Mouse (Mus musculus) forebrain, postnatal 0 days (tissue): ENCODE measurements around the gene Gdf9. TPM values are rescaled to one million over a fixed set of nuclear protein-coding genes. Genes with fewer than 3 reads are reported as not detected.
A peak's percentile ranks its signal among the peaks of the same experiment; 100 is the strongest.

Source experiments
- ATAC-seq: fragments of 200-750 bp; cut with Nextera tagmentation; 2 replicates; pipeline ENCODE4 v1.8.0; 2017; ENCODE audit warnings: mild to moderate bottlenecking, moderate library complexity
- DNase-seq: peaks from one replicate; pipeline ENCODE4 v3.0.0-alpha.2; 2015
- H3K27ac ChIP-seq: fragments of 300-500 bp; sonication (generic); 2 replicates; pipeline ENCODE4 v1.5.1; 2014; ENCODE audit warnings: low read depth, mild to moderate bottlenecking, antibody characterized with exemption, low read length, moderate library complexity, mixed read lengths
- H3K27me3 ChIP-seq: fragments of 300-500 bp; sonication (generic); 2 replicates; pipeline ENCODE4 v1.6.1; 2014; ENCODE audit warnings: mild to moderate bottlenecking, low read length, mixed read lengths; ENCODE audit not compliant: insufficient read depth
- H3K36me3 ChIP-seq: fragments of 300-500 bp; sonication (generic); 2 replicates; pipeline ENCODE4 v1.6.1; 2014; ENCODE audit warnings: mild to moderate bottlenecking, moderate library complexity; ENCODE audit not compliant: insufficient read depth
- H3K4me1 ChIP-seq: fragments of 300-500 bp; sonication (generic); 2 replicates; pipeline ENCODE4 v1.6.1; 2014; ENCODE audit warnings: antibody characterized with exemption; ENCODE audit not compliant: insufficient read depth
- H3K4me2 ChIP-seq: fragments of 300-500 bp; sonication (generic); 2 replicates; pipeline ENCODE4 v1.6.1; 2014; ENCODE audit warnings: low read depth, mild to moderate bottlenecking, moderate library complexity
- H3K4me3 ChIP-seq: fragments of 300-500 bp; sonication (generic); 2 replicates; pipeline ENCODE4 v1.5.1; 2014; ENCODE audit warnings: low read depth, low read length, mixed read lengths
- H3K9ac ChIP-seq: fragments of 300-500 bp; sonication (generic); 2 replicates; pipeline ENCODE4 v1.6.1; 2014; ENCODE audit warnings: mild to moderate bottlenecking
- H3K9me3 ChIP-seq: fragments of 300-500 bp; sonication (generic); 2 replicates; pipeline ENCODE4 v1.6.1; 2016; ENCODE audit warnings: low read length
- CTCF ChIP-seq: sonication (generic); IDR thresholded peaks from 2 replicates; pipeline ENCODE4 v1.5.1; 2016; ENCODE audit warnings: antibody characterized with exemption, control low read depth, low read depth
- WGBS: fragments of 180-500 bp; shearing (Covaris S2); extraction: QIAGEN DNeasy Blood & Tissue Kit; methylation state at CpG from one replicate; pipeline ENCODE4 v1.1.7; 2014; 5-methylcytosine and 5-hydroxymethylcytosine counted together
- polyA plus RNA-seq: library from polyadenylated mRNA; unstranded; fragments of >200 nt; fragmentation: Nextera tagmentation; extraction: Ambion mirVana; gene quantifications from 2 replicates; pipeline ENCODE4 v1.2.1, GENCODE M21; 2015
- total RNA-seq: library from RNA; depleted of rRNA; stranded (reverse); fragments of >200 nt; gene quantifications from 2 replicates; pipeline ENCODE4 v1.2.3, GENCODE M21; 2014

The Gdf9 gene
- total and polyA plus RNA-seq, 2 experiments from 2014 or later: 0.67 to 2.0 TPM

DNA sequence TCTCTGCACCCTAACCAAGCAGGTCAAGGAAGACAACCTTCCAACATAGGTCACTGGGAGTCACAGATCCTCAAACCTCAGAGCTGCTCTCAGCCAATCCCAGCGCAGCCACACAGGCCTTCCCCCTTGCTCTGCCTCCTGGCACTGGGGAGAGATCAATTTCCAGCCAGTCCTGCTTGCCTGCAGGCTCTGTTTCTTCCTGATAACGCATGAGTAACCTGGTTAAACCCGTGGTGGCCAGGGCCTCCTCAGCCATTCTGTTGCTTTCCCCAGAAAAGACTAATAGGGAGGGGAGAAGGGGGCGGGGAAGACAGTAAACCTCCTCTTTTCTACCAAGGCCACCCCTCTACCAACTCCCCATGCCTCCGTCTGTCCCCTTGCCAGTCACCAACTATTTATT, 30.9 kb downstream of the Gdf9 start:
- Histone ChIP-seq H3K9me3 (no peaks in the 10 kb centered on the region), H3K27ac (no peak overlapping the region), H3K9ac (no peak overlapping the region), H3K27me3 (peaks cover 39% of the 10 kb centered on the region), H3K4me3 (no peak overlapping the region), H3K4me1 (peaks cover 6% of the 10 kb centered on the region), H3K36me3 (no peaks in the 10 kb centered on the region), H3K4me2 (no peak overlapping the region)
- WGBS: 23% methylated on average over 5 of the region's 5 CpGs
- no peak for ATAC-seq
- no peak for TF ChIP-seq CTCF
- DNase-seq: no peak

DNA sequence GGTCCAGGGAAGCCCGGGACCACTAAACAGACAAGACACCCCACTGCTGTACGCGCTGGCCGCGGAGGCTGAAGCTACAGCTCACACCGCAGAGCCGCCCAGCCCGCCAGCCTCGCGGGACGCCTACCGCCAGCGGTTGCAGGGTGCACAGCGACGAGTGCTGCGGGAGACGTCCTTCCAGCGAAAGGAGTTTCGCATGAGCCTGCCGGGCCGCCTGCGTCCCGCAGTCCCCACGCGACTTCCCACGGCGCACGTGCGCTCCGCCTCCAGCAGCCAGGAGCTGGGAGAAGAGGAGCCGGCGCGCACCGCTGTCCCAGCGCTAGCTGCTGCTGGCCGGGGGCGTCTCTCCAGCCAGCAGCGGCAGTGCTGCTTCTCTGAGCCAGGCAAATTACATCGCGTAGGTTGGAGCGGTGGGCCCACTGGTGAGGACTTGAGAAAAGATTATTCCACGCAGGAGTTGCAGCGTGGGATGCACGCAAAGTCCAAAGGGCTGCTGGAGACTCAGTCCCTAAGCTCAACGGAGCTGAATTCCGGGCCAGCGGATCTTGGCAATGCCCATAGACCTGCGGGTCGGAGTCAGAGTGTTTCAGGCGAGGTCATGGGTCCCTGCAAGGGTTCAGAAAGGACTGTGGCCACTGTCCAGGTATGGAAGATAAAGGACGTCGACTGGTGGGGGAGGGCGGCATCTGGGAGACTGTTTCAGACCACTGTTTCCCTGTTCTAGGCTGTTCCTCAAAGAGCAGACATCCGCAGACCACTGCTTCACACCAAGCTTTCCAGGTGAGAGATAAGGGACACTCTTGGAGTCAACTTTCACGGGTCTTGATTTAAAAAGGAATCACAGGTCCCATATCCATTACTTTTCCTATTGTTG, 33.0 kb downstream of the Gdf9 start:
- Histone ChIP-seq H3K9me3 (no peaks in the 10 kb centered on the region), H3K4me2 (peak overlapping the region; percentile 68), H3K27me3 (peaks cover 31% of the 10 kb centered on the region), H3K36me3 (no peaks in the 10 kb centered on the region), H3K9ac (peak overlapping the region; percentile 33; the same call in 1 of the 2 replicates), H3K4me3 (peak overlapping the region; percentile 32), H3K4me1 (peaks cover 3% of the 10 kb centered on the region; the same call in 1 of the 2 replicates), H3K27ac (no peak overlapping the region)
- ATAC-seq: no peak
- WGBS: 8% methylated on average over 52 of the region's 55 CpGs
- peak; percentile 43 for DNase-seq
- no peak for TF ChIP-seq CTCF

DNA sequence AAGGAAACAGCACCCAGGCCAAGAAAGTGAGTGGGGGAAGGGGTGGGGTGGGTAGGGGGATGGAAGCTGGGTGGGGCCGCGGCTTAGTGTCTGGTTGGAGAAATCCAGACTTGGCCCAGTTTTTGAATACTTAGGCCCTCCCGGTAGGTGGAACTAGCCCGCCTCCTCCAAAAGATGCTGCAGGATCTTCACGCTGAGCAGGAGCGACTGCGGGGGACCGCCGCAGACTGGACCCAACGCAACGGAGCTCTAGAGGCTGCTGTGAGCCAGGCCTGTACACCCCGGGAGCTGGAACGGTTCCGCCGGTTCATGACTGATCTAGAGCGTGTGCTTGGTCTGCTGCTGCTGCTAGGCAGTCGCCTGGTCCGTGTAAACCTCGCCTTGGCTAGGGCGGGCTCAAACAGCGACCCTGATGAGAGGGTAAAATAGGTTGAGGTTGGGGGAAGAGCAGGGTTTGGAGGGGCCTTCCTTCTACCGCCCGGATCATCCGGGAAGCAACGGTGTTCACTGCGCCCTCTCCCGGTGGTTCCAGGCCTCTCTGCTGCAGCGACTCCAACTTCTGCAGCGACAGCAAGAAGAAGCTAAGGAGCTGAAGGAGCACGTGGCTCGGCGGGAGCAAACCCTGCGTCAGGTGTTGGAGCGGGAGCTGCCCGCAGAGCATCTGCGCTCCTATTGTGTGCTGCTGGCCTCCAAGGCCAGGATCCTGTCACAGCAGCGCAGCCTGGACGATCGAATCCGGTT, 35.6 kb downstream of the Gdf9 start:
- peaks cover 15% of the 10 kb centered on the region for H3K4me1 ChIP-seq
- 8% methylated on average over 40 of the region's 40 CpGs for WGBS
- H3K4me3 ChIP-seq: peak overlapping the region; percentile 37
- no peaks in the 10 kb centered on the region for H3K36me3 ChIP-seq
- no peak overlapping the region for H3K27ac ChIP-seq
- peak; percentile 89 for TF ChIP-seq CTCF
- peaks cover 31% of the 10 kb centered on the region for H3K27me3 ChIP-seq
- no peaks in the 10 kb centered on the region for H3K9me3 ChIP-seq
- DNase-seq (peak; percentile 91), ATAC-seq (peak; percentile 76)
- H3K9ac ChIP-seq: peak overlapping the region; percentile 56
- peak overlapping the region; percentile 68 for H3K4me2 ChIP-seq

DNA sequence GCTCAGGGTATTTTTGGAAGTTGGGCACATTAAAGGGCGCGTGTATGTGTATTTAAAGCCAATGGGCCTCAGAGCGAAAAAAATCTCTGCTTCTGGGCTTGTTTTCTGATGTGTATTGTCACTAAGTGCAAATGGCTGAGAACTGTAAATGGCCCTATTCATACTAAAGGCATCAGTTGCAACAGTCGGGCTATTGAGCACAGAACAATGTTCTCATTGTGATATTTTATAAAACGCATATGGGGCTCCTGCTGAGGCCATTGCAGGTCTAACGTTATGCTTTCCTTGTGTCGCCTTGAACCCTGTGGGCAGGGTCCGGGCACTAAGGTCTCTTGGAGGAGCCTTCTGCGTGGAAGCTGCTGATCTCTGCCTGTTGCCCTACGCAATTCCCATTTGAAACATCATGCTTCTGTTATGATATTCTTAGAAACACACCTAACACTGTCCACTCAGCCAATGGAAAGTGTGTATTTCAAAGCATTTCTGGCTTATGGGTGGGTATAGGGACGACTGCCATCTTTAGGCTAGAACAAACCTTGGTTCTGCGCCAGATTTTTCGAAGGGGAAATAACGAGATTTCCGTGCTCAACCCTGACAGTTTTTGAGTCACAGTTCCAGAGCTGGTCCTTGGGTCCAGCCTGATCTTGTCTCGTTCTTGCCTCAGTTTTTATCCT, 38.6 kb downstream of the Gdf9 start:
- 0 out of 2 replicates have a peak overlapping the region, but pooled peaks have one; percentile 44 for H3K9ac ChIP-seq
- peak overlapping the region; percentile 52 for H3K4me2 ChIP-seq
- H3K36me3 ChIP-seq: no peaks in the 10 kb centered on the region
- H3K4me1 ChIP-seq: peaks cover 15% of the 10 kb centered on the region
- 0 out of 2 replicates have a peak, but pooled peaks have one; percentile 5 for ATAC-seq
- WGBS: 15% methylated on average over 16 of the region's 16 CpGs
- DNase-seq: no peak
- peaks cover 13% of the 10 kb centered on the region for H3K27me3 ChIP-seq
- H3K27ac ChIP-seq: peak overlapping the region; percentile 1; the same call in 1 of the 2 replicates
- no peak for TF ChIP-seq CTCF
- H3K4me3 ChIP-seq: no peak overlapping the region
- no peaks in the 10 kb centered on the region for H3K9me3 ChIP-seq

DNA sequence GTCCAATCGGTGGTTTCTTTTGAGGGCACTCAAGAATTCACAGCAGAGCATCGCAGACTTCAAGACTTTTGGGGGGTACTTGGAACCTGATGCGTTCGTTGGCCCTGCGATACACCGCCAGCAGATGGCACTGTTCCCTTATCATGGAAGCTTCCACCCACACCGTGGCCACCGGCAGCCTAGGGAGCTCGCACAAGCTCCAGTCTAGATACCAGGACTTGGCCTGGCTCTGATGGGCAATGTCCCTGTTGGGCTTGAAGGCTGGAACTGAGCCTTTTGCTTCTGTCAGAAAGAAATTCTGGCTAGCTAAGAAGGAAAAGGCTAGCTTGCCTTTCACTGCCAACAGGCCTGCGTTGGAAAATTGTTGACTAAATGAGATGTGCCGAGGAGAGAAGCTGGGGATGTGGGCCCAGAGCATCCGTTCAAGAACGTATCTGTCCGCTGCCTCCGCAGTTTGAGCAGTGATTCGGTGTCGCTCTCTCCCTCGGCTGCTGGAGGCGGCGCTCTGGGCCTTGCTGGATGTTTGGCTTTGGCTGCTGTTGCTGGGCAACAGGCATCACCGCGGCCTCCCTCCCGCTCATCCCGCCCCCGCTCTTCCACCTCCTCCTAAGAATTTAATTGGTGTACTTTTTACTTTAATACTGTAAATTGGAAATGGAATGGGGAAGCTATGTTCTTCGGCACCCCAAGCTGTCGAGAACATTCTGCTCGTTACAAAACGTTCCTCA, 39.3 kb downstream of the Gdf9 start, which contains the start of gene Gm9837:
Gm9837 (minus strand) TSS at position 512 of the 728 bp plus-strand sequence.
- H3K4me3 ChIP-seq: peak within 1 kb of the TSS; percentile 21
- DNase-seq: peak; percentile 95
- H3K9ac ChIP-seq: peak within 1 kb of the TSS; percentile 44; the same call in 1 of the 2 replicates
- H3K27ac ChIP-seq: peak within 1 kb of the TSS; percentile 80
- peaks cover 6% of the 10 kb centered on the region; the same call in 1 of the 2 replicates for H3K27me3 ChIP-seq
- WGBS: under 1% methylated on average over 29 of the region's 29 CpGs
- H3K4me2 ChIP-seq: peak within 1 kb of the TSS; percentile 52
- H3K9me3 ChIP-seq: no peaks in the 10 kb centered on the region
- ATAC-seq: peak; percentile 89
- TF ChIP-seq CTCF: peak; percentile 91
- H3K36me3 ChIP-seq: no peaks in the 10 kb centered on the region
- H3K4me1 ChIP-seq: peaks cover 15% of the 10 kb centered on the region

DNA sequence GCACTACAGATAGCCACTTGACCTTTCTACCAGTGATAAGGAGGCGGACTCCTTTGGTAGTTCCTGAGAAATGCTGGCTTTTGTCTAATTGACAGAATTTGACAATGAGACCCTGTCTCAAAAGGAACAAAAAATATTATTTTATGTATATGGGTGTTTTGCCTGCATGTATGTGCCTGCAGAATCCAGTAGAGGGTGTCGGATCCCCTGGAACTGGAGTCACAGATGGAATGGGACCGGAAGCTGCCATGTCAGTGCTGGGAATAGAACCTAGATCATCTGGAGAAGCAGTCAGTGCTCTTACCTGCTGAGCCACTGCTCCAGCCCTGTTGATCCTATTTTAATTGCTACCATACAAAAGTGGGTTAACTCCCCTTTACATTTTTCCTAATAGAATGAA, 41.9 kb downstream of the Gdf9 start:
- H3K4me3 ChIP-seq: no peak overlapping the region
- H3K4me2 ChIP-seq: no peak overlapping the region
- TF ChIP-seq CTCF: peak; percentile 28; the same call in 1 of the 2 replicates
- no peaks in the 10 kb centered on the region for H3K27me3 ChIP-seq
- 78% methylated on average over 3 of the region's 3 CpGs for WGBS
- no peak for ATAC-seq
- no peak for DNase-seq
- peaks cover 22% of the 10 kb centered on the region for H3K4me1 ChIP-seq
- no peak overlapping the region for H3K9ac ChIP-seq
- no peaks in the 10 kb centered on the region for H3K36me3 ChIP-seq
- H3K27ac ChIP-seq: no peak overlapping the region
- H3K9me3 ChIP-seq: no peaks in the 10 kb centered on the region
